Mouse (Mus musculus) inflammation-experienced regulatory T-cells, adult 6 months (primary cell): ENCODE results near the gene Fam83f. TPM values are rescaled to one million over a fixed set of nuclear protein-coding genes. Genes with fewer than 3 reads are reported as not detected.

Experiments
- ATAC-seq: one replicate; pipeline ENCODE4 v1.8.0; 2017
- polyA plus RNA-seq, 3 experiments: library from polyadenylated mRNA; unstranded; fragments of 100-300 nt; shearing (Covaris generic); gene quantifications; one replicate each; pipeline ENCODE4 v1.2.1; 2017

Fam83f gene
- polyA plus RNA-seq, 3 experiments from 2014 or later, result not detected

DNA sequence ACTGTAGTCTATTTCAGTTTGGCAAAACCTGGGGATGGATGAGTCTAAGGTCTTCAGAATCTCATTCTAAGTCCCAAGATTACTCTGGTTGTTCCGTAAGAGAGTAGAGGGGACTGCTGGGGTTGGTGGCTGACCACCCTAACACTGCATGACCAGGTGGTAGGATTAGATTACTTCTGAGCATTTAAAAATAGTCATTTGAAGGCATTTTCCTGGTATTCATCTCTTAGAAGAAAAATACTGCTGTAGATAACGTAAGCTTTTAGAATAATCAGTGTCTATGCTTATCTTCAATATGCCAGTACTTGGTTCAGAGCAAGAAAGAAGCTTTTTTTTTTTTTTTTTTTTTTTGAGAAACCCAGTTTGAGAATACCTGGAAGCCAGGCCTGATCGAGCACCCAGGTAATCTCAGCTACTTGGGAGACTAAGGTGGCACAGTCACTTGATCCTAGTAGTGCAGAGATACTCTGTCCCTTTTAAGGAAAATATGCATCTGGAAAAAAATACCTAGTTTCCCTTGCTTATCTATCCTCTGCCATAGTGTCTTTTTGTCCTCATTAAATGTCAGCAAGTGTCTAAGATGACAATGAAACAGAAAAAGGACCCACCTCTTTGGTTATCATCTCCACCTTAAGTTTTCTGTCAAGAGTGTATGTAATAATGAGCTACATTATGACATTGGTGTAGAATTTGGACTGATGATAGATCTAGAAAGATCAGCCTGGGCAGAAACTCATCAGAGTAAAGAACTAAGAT is 73.2 kb downstream of the Fam83f start:
- ATAC-seq, result no peak

DNA sequence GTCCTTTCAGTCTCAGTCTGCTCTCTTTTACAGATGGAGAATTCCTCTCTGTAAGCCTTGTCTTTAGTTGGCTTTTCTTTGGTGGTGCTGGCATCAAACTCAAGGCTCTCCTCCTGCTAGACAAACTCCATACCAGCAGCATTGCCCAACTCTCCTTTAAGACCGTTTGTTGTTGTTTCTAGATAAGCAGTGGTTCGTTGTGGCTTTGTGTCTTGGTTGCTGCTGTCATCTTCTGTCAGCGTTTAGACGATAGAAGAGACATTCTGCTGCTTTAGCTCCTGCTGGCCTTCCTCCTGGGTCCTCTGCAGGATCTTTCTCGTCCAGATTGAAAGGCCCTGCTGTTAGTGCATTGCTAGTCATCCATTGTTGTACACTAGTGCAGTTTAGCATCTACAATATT is 77.3 kb downstream of the Fam83f start:
- no peak for ATAC-seq

Other genes starting within 250 kb of the Fam83f start
- under 1 TPM in 2 of 3 experiments, not detected in 1; 0.23 to 0.50 TPM for gene Enthd1, start 106.7 kb upstream of the Fam83f start, polyA plus RNA-seq
- gene Grap2, start 99.3 kb upstream of the Fam83f start, polyA plus RNA-seq, result 10 to 100 TPM; 27.9 to 51.6 (median 43.6) TPM
- gene Tnrc6b, start 39.5 kb downstream of the Fam83f start, polyA plus RNA-seq, result 10 to 100 TPM; 37.5 to 60.3 (median 51.2) TPM